Mouse (Mus musculus) heart, postnatal 0 days (tissue): ENCODE measurements around the gene Parva.

ENCODE experiments used
- CTCF ChIP-seq: IDR thresholded peaks from 2 replicates; pipeline ENCODE4 v1.5.1; 2016; ENCODE audit warnings: antibody characterized with exemption, control low read depth, low read depth
- EP300 ChIP-seq: IDR thresholded peaks from 2 replicates; pipeline ENCODE4 v1.6.1; 2016; ENCODE audit warnings: antibody characterized with exemption, low read depth

GRCm38 (mm10) chr7:112512257-112512656 is 85.0 kb downstream of the Parva start:
- TF ChIP-seq CTCF (no peak), EP300 (no peak)
